ENCODE assay signal across 17 mouse cellular contexts in the genomic region with DNA sequence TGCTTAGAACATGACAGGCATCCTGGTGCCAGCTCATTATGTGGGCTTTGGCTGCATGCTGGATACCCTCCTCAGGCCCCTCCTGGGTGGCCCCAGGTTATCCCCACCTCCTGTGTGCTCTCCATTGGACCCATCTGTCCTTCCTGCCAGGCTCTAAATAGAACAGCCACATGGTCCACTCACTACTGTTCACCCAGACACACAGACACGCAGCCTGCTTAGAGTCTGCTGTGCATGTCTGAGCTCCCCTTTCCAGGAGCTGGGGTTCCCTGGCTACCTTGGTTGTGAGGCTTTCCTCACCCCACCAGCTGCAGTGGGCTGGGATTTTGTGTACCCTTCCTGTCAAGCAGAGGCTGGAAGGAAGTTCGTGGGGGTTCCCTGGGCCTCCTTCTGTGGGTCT. TPM values are rescaled to one million over a fixed set of nuclear protein-coding genes. Genes with fewer than 3 reads are reported as not detected.
DNase-seq lines count a peak whose midpoint lies in the region; ATAC-seq lines count a peak whose summit lies in the region.
"Had no signal": no experiment of that assay in that cellular context is flagged by ENCODE, and none has a peak within 500 bp of the region (broad histone marks: within the 10 kb centered on the region; RNA-seq: fewer than 3 reads in every experiment).

No protein-coding gene starts in this region.

- intact Hi-C loops in heart, postnatal 14 days (cut with DNase I): no loop called here

- peaks cover 11% of the 10 kb centered on the region for H3K36me3 ChIP-seq in forebrain, embryonic 10.5 days (replicated peaks)
- H3K36me3 ChIP-seq in forebrain, embryonic 11.5 days (ENCODE audit: control insufficient read depth, insufficient read depth, low read length): no peaks in the 10 kb centered on the region; the same call in 1 of the 2 replicates
- H3K36me3 ChIP-seq in heart, embryonic 14.5 days (ENCODE audit: control insufficient read depth, insufficient read depth, low read length): peaks cover 10% of the 10 kb centered on the region
- peaks cover 9% of the 10 kb centered on the region for H3K36me3 ChIP-seq in midbrain, embryonic 10.5 days
- no peaks in the 10 kb centered on the region for H3K36me3 ChIP-seq in midbrain, embryonic 13.5 days
- 0 out of 2 replicates have a peak, but pooled peaks cover 3% of the 10 kb centered on the region for H3K36me3 ChIP-seq in stomach, embryonic 15.5 days
- H3K36me3 ChIP-seq: liver, embryonic 13.5 days had no signal

- peaks cover 8% of the 10 kb centered on the region; the same call in 1 of the 2 replicates for H3K27me3 ChIP-seq in forebrain, embryonic 10.5 days (ENCODE audit: poor library complexity, severe bottlenecking)
- H3K27me3 ChIP-seq in forebrain, embryonic 11.5 days (ENCODE audit: control insufficient read depth, insufficient read depth, low read length): no peaks in the 10 kb centered on the region; the same call in 1 of the 2 replicates
- H3K27me3 ChIP-seq in heart, embryonic 14.5 days (ENCODE audit: control insufficient read depth, insufficient read depth, low read length): no peaks in the 10 kb centered on the region
- 0 out of 2 replicates have a peak, but pooled peaks cover 5% of the 10 kb centered on the region for H3K27me3 ChIP-seq in midbrain, embryonic 10.5 days (ENCODE audit: low read depth, poor library complexity, severe bottlenecking)
- H3K27me3 ChIP-seq in midbrain, embryonic 13.5 days: no peaks in the 10 kb centered on the region
- H3K27me3 ChIP-seq in stomach, embryonic 15.5 days (replicated peaks): no peaks in the 10 kb centered on the region
- H3K27me3 ChIP-seq: liver, embryonic 13.5 days had no signal

- no peak overlapping the region for H3K9ac ChIP-seq in forebrain, embryonic 11.5 days (ENCODE audit: low read length)
- peak overlapping the region; percentile 51 for H3K9ac ChIP-seq in heart, embryonic 14.5 days (ENCODE audit: low read length)
- H3K9ac ChIP-seq in midbrain, embryonic 13.5 days (replicated peaks): no peak overlapping the region
- no peak overlapping the region for H3K9ac ChIP-seq in stomach, embryonic 15.5 days
- H3K9ac ChIP-seq: liver, embryonic 13.5 days had no signal

- peaks cover 46% of the 10 kb centered on the region for H3K4me1 ChIP-seq in forebrain, embryonic 10.5 days
- no peaks in the 10 kb centered on the region; the same call in 1 of the 2 replicates for H3K4me1 ChIP-seq in forebrain, embryonic 11.5 days (replicated peaks; ENCODE audit: control insufficient read depth, insufficient read depth, low read length)
- H3K4me1 ChIP-seq in heart, embryonic 14.5 days (ENCODE audit: control insufficient read depth in 2 of 2, insufficient read depth in 2 of 2, low read length in 2 of 2): peaks cover 49 to 66% of the 10 kb centered on the region in 2 experiments
- peaks cover 40% of the 10 kb centered on the region for H3K4me1 ChIP-seq in midbrain, embryonic 10.5 days
- peaks cover 33% of the 10 kb centered on the region for H3K4me1 ChIP-seq in midbrain, embryonic 13.5 days (replicated peaks)
- peaks cover 36% of the 10 kb centered on the region for H3K4me1 ChIP-seq in stomach, embryonic 15.5 days

- H3K9me3 ChIP-seq in forebrain, embryonic 10.5 days: no peaks in the 10 kb centered on the region
- no peaks in the 10 kb centered on the region for H3K9me3 ChIP-seq in forebrain, embryonic 11.5 days (ENCODE audit: control insufficient read depth, low read length)
- no peaks in the 10 kb centered on the region for H3K9me3 ChIP-seq in heart, embryonic 14.5 days (ENCODE audit: control insufficient read depth, low read length)
- H3K9me3 ChIP-seq in midbrain, embryonic 10.5 days (replicated peaks): no peaks in the 10 kb centered on the region
- H3K9me3 ChIP-seq in midbrain, embryonic 13.5 days: no peaks in the 10 kb centered on the region
- H3K9me3 ChIP-seq in stomach, embryonic 15.5 days: no peaks in the 10 kb centered on the region
- H3K9me3 ChIP-seq: liver, embryonic 13.5 days; megakaryocyte, embryonic 14.5 days had no signal

- 68% methylated on average over 2 of the region's 2 CpGs for WGBS in forebrain, embryonic 10.5 days
- 72% methylated on average over 2 of the region's 2 CpGs for WGBS in forebrain, embryonic 11.5 days
- 36% methylated on average over 2 of the region's 2 CpGs for WGBS in heart, embryonic 14.5 days
- 78% methylated on average over 2 of the region's 2 CpGs for WGBS in midbrain, embryonic 10.5 days
- WGBS in midbrain, embryonic 13.5 days: 71% methylated on average over 2 of the region's 2 CpGs
- 35% methylated on average over 2 of the region's 2 CpGs for WGBS in stomach, embryonic 15.5 days

- H3K4me2 ChIP-seq in forebrain, embryonic 11.5 days (ENCODE audit: low read depth, low read length, severe bottlenecking): no peak overlapping the region
- peak overlapping the region; percentile 16; the same call in 1 of the 2 replicates for H3K4me2 ChIP-seq in heart, embryonic 14.5 days (ENCODE audit: low read length)
- no peak overlapping the region for H3K4me2 ChIP-seq in midbrain, embryonic 13.5 days (replicated peaks)
- H3K4me2 ChIP-seq in stomach, embryonic 15.5 days: no peak overlapping the region
- H3K4me2 ChIP-seq: liver, embryonic 13.5 days had no signal

- no peak for DNase-seq in forebrain, embryonic 10.5 days (ENCODE audit: extremely low spot score, low spot score)
- DNase-seq in forebrain, embryonic 11.5 days (ENCODE audit: low spot score): no peak
- no peak for DNase-seq in heart, postnatal 14 days
- DNase-seq in midbrain, embryonic 10.5 days (ENCODE audit: low spot score): no peak
- DNase-seq in adrenal gland, postnatal 36 days: no peak
- DNase-seq: adrenal gland, postnatal 10 days; gastrocnemius, postnatal 10 days; kidney, postnatal 36 days; layer of hippocampus, postnatal 36 days; liver, embryonic 13.5 days; thymus, postnatal 14 days had no signal

- ATAC-seq in forebrain, embryonic 11.5 days (replicated peaks; ENCODE audit: low FRiP score): no peak
- no peak for ATAC-seq in heart, embryonic 14.5 days (ENCODE audit: insufficient number of reproducible peaks, insufficient read depth, low FRiP score, low read depth)
- ATAC-seq in midbrain, embryonic 13.5 days: no peak
- no peak for ATAC-seq in stomach, embryonic 15.5 days (ENCODE audit: insufficient read depth, low FRiP score, low read depth)

- peak overlapping the region; percentile 60; the same call in 1 of the 2 replicates for H3K27ac ChIP-seq in forebrain, embryonic 10.5 days
- no peak overlapping the region for H3K27ac ChIP-seq in forebrain, embryonic 11.5 days (ENCODE audit: low read depth, low read length)
- peak overlapping the region in 1 of 2 experiments; percentile 79; a peak in 2 of 4 replicates for H3K27ac ChIP-seq in heart, embryonic 14.5 days (replicated peaks in 1 of 2; ENCODE audit: control insufficient read depth in 1 of 2, insufficient read depth in 1 of 2, low read depth in 2 of 2, low read length in 2 of 2)
- peak overlapping the region; percentile 49; the same call in 1 of the 2 replicates for H3K27ac ChIP-seq in midbrain, embryonic 10.5 days (replicated peaks)
- H3K27ac ChIP-seq in midbrain, embryonic 13.5 days: no peak overlapping the region
- H3K27ac ChIP-seq in stomach, embryonic 15.5 days: peak overlapping the region; percentile 23
- H3K27ac ChIP-seq: liver, embryonic 13.5 days had no signal

- no peak overlapping the region for H3K4me3 ChIP-seq in forebrain, embryonic 10.5 days
- H3K4me3 ChIP-seq in forebrain, embryonic 11.5 days (ENCODE audit: low read depth, low read length): no peak overlapping the region
- H3K4me3 ChIP-seq in heart, embryonic 14.5 days (ENCODE audit: control insufficient read depth in 1 of 2, insufficient read depth in 1 of 2, low read depth in 1 of 2, low read length in 2 of 2): no peak overlapping the region
- H3K4me3 ChIP-seq in midbrain, embryonic 10.5 days: no peak overlapping the region
- H3K4me3 ChIP-seq in midbrain, embryonic 13.5 days (replicated peaks): no peak overlapping the region
- no peak overlapping the region for H3K4me3 ChIP-seq in stomach, embryonic 15.5 days (replicated peaks)
- H3K4me3 ChIP-seq: erythroblast, embryonic 14.5 days; liver, embryonic 13.5 days; megakaryocyte, embryonic 14.5 days; myocyte had no signal

RNA-seq across cellular contexts. Expression of a gene that starts 56.8 kb away (rescaled TPM):
- polyA plus RNA-seq in forebrain, embryonic 10.5 days (2016; fragmentation: Nextera tagmentation; extraction: Ambion mirVana): 7.7 and 7.8 TPM in 2 replicates
- polyA plus RNA-seq in forebrain, embryonic 11.5 days (2014; fragmentation: Nextera tagmentation; extraction: Ambion mirVana): 6.5 and 6.9 TPM in 2 replicates
- polyA plus RNA-seq in heart, embryonic 14.5 days (2014; fragmentation: Nextera tagmentation; extraction: Ambion mirVana): 5.2 and 5.7 TPM in 2 replicates
- total RNA-seq in heart, postnatal 14 days (2021): 10 to 100 TPM; 38.8 to 42.2 TPM
- 7.5 and 7.6 TPM in 2 replicates for polyA plus RNA-seq in midbrain, embryonic 10.5 days (2016; fragmentation: Nextera tagmentation; extraction: Ambion mirVana)
- 4.0 and 4.4 TPM in 2 replicates for polyA plus RNA-seq in midbrain, embryonic 13.5 days (2015; fragmentation: Nextera tagmentation; extraction: Ambion mirVana)
- polyA plus RNA-seq in stomach, embryonic 15.5 days (2015; fragmentation: Nextera tagmentation; extraction: Ambion mirVana): 12.4 and 13.0 TPM in 2 replicates
- total RNA-seq in adrenal gland, postnatal 36 days (2021): 10 to 100 TPM; 49.2 to 51.4 TPM

Comparison
In these comparisons a context has a peak if more than half of its experiments do, and no peak if none do; other contexts are left out.
1. H3K27ac ChIP-seq: peak in forebrain, embryonic 10.5 days (single experiment), midbrain, embryonic 10.5 days (single experiment) and stomach, embryonic 15.5 days (single experiment); none in forebrain, embryonic 11.5 days (single experiment) and midbrain, embryonic 13.5 days (single experiment).